Mouse (Mus musculus) naive thymus-derived CD4-positive, alpha-beta T cell, adult 2 months (primary cell): ENCODE results near the gene Krtap12-1.
"Not testable (repeated sequence)": the region's sequence is repeated elsewhere in the genome, so short reads cannot be mapped to it uniquely, and the experiment has no call there.

ENCODE experiments used
- DNase-seq: peaks from one replicate; pipeline ENCODE4 v3.0.0-alpha.2; 2011; ENCODE audit warnings: low read depth

Krtap12-1 gene

DNA sequence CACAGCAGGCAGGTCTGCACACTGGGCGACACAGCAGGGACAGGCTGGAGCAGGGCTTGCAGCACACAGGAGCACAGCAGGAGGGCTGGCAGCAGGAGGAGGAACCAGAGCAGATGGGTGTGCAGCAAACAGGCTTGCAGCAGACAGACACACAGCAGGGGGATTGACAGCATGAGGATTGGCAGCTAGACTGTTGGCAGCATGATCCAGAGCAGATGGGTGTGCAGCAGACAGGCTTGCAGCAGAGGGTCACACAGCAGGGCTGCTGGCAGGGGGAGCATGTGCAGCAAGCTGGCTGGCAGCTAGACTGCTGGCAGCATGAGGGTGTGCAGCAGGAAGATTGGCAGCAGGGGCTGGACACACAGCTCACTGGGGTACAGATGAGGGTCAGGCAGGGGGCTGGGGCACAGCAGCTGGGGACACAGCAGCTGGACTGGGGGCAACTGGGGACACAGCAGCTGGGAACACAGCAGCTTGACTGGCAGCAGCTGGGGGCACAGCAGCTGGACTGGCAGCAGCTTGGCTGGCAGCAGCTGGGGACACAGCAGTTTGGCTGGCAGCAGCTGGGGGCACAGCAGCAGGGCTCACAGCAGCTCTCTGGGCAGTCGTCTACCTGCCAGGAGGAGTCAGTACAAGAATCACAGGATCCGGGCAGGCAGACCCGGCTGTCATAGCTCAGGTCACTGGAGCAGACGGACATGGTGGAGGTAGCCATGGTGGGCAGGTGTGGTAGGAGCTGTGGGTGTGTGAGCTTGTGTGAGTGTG lies 21.7 kb downstream of the Krtap12-1 start, which contains the start of gene Gm18596:
Gm18596 (minus strand) TSS at position 715 of the 765 bp plus-strand sequence.
- not testable (repeated sequence) for DNase-seq

DNA sequence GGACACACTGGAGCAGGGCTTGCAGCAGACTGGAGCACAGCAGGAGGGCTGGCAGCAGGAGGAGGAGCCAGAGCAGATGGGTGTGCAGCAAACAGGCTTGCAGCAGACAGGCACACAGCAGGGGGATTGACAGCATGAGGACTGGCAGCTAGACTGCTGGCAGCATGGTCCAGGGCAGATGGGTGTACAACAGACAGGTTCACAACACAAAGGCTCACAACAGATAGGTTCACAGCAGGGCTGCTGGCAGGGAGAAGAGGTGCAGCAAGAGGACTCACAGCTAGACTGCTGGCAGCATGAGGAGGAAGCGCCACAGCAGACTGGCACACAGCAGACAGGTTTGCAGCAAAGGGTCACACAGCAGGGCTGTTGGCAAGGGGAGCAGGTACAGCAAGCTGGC lies 30.3 kb downstream of the Krtap12-1 start:
- not testable (repeated sequence) for DNase-seq

DNA sequence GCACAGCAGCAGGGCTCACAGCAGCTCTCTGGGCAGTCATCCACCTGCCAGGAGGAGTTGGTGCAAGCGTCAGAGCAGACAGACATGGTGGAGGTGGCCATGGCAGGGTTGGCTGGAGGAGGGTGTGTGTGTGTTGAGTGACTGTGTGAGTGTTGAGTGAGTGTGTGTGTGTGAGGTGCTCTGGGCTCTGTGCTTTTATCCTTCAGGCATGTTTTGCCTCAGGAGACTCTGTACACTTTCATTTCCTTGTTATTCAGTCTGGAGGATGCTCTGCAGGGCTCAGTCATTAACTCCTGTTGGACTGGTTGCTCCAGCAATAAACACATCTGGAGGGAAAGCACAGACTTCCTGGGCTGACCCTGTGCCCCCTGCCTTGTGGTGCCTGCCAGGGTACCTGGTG lies 30.9 kb downstream of the Krtap12-1 start, which contains the start of gene Gm9736:
Gm9736 (minus strand) TSS at position 101 of the 400 bp plus-strand sequence.
- DNase-seq = not testable (repeated sequence)

DNA sequence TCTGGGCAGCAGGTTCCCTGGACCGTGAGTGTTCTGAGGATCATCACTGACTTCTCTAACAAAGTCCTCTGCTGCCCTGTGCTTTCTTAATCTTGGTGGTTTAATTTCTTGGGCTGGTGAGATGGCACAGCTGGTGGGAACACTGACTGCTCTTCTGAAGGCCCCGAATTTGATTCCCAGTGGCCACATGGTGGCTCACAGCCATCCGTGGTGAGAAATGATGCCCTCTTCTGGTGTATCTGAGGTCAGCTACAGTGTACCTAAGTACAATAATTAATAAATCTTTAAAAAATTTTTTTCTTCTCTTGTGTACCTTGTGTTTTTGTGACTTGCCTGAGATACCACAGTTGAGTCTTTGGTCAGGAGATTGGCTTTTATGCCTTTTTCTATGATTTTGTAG lies 31.9 kb downstream of the Krtap12-1 start:
- DNase-seq = not testable (repeated sequence)

- DNase-seq = peak; percentile 2
Observed at GRCm38 (mm10) chr10:77753448-77753847, 33.0 kb downstream of the Krtap12-1 start.

- DNase-seq = not testable (repeated sequence)
Observed at GRCm38 (mm10) chr10:77759582-77759981, 39.2 kb downstream of the Krtap12-1 start, which contains the start of gene Gm3233. TSS of gene Gm3233 (minus strand) at chr10:77759682.

DNA sequence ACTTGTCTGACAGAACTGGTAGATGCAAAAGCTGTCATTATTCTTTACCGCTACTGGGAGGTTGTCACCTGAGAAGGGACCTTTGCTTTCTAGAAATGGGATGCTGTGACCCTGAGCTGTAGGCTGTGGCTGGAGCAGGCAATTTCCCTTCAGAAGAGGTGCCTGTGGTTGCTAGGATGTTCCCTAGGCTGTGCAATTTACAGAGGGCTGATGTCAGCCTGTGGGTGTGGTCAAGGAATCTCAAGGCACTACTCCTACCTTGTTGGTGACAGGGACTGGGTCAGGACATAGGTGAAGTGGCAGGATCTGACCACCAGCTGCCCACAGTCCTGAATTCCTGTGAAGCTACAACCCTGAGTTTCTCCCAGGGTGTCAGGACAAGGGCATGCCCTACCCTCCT lies 49.3 kb downstream of the Krtap12-1 start:
- no peak for DNase-seq
